Mouse (Mus musculus) urinary bladder, postnatal 25 days (tissue): ENCODE data around the gene Unc80.

ENCODE experiments used
- DNase-seq: peaks from one replicate; pipeline ENCODE4 v3.0.0; 2022; ENCODE audit warnings: low spot score

Unc80 gene

GRCm38 (mm10) chr1:66704523-66704922 is 236.4 kb downstream of the Unc80 start:
- no peak for DNase-seq

GRCm38 (mm10) chr1:66712859-66713258 is 244.7 kb downstream of the Unc80 start:
- no peak for DNase-seq

GRCm38 (mm10) chr1:66730581-66730980 is 262.4 kb downstream of the Unc80 start:
- no peak for DNase-seq
